Mouse (Mus musculus) 3T3-L1 (cell line): Measurements from ENCODE around the gene 3110018I06Rik.

Source experiments
- DNase-seq: peaks from one replicate; pipeline ENCODE4 v3.0.0-alpha.2; 2015; ENCODE audit warnings: low read depth, low spot score

Gene 3110018I06Rik

GRCm38 (mm10) chr12:107488371-107488770 lies at the start of gene 3110018I06Rik:
Gene 3110018I06Rik (plus strand): TSS chr12:107488632.
- no peak for DNase-seq

GRCm38 (mm10) chr12:107444681-107445080 lies 43.8 kb upstream of the 3110018I06Rik start:
- DNase-seq = no peak

- no peak for DNase-seq
Measured at GRCm38 (mm10) chr12:107457835-107458234, 30.6 kb upstream of the 3110018I06Rik start.

GRCm38 (mm10) chr12:107464731-107465130 lies 23.7 kb upstream of the 3110018I06Rik start:
- DNase-seq = peak; percentile 59

GRCm38 (mm10) chr12:107476441-107477291 lies 11.8 kb upstream of the 3110018I06Rik start:
- DNase-seq = no peak

GRCm38 (mm10) chr12:107479350-107479749 lies 9.1 kb upstream of the 3110018I06Rik start:
- DNase-seq = no peak

GRCm38 (mm10) chr12:107483031-107483430 lies 5.4 kb upstream of the 3110018I06Rik start:
- DNase-seq = no peak

GRCm38 (mm10) chr12:107491344-107491743 lies 2.9 kb downstream of the 3110018I06Rik start:
- no peak for DNase-seq

- DNase-seq = no peak
Measured at GRCm38 (mm10) chr12:107496924-107497323, 8.5 kb downstream of the 3110018I06Rik start.

GRCm38 (mm10) chr12:107509661-107510237 lies 21.3 kb downstream of the 3110018I06Rik start:
- no peak for DNase-seq

GRCm38 (mm10) chr12:107511112-107511511 lies 22.7 kb downstream of the 3110018I06Rik start:
- DNase-seq = no peak

- DNase-seq = no peak
Measured at GRCm38 (mm10) chr12:107516265-107517217, 28.1 kb downstream of the 3110018I06Rik start.

- DNase-seq = no peak
Measured at GRCm38 (mm10) chr12:107520941-107521340, 32.5 kb downstream of the 3110018I06Rik start.

- DNase-seq = no peak
Measured at GRCm38 (mm10) chr12:107528346-107528880, 40.0 kb downstream of the 3110018I06Rik start.

GRCm38 (mm10) chr12:107532871-107533270 lies 44.4 kb downstream of the 3110018I06Rik start:
- no peak for DNase-seq
